Mouse (Mus musculus): Measurements from ENCODE around the gene Osbpl8. TPM values are rescaled to one million over a fixed set of nuclear protein-coding genes. Genes with fewer than 3 reads are reported as not detected.
"Not testable (repeated sequence)": the region's sequence is repeated elsewhere in the genome, so short reads cannot be mapped to it uniquely, and the experiment has no call there.

Gene Osbpl8
- polyA plus RNA-seq, 1 experiment from 2014 or later, result 13.7 TPM

- Histone ChIP-seq H3K27ac (no peak overlapping the region), H3K9me3 (no peaks in the 10 kb centered on the region), H3K4me3 (no peak overlapping the region), H3K4me2 (no peak overlapping the region), H3K36me3 (0 out of 2 replicates have a peak, but pooled peaks cover 7% of the 10 kb centered on the region), H3K27me3 (no peaks in the 10 kb centered on the region), H3K4me1 (no peaks in the 10 kb centered on the region), H3K9ac (no peak overlapping the region)
- WGBS, result 89% methylated on average over 2 of the region's 2 CpGs
- ATAC-seq (ENCODE audit: insufficient number of reproducible peaks, insufficient read depth, low FRiP score, low TSS enrichment, low read depth), result no peak
Observed at GRCm38 (mm10) chr10:111196191-111196590, 31.6 kb downstream of the Osbpl8 start.

DNA sequence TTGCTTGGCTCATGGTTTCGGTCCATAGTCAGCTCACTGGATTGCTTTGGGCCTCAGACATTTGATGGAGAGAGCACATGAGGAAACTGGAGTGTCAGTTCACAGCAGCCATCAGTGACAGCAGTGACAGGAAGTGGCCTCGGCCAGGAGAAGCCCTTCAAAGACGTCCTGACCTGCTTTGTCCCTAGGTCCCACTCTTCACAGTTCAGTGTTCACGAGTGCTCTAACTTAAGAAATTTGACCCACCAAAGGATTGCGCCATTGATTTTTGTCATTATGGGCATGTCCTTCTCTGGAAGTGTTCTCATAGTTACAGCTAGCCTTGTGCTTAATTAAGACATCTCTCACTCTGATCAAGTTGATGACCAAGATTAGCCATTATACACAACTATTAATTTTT lies 34.2 kb downstream of the Osbpl8 start:
- WGBS, result 72% methylated on average over 5 of the region's 5 CpGs
- H3K9ac ChIP-seq; H3K36me3 ChIP-seq; H3K4me2 ChIP-seq; H3K27ac ChIP-seq; H3K9me3 ChIP-seq; H3K27me3 ChIP-seq; H3K4me3 ChIP-seq; H3K4me1 ChIP-seq; ATAC-seq (ENCODE audit: insufficient number of reproducible peaks, insufficient read depth, low FRiP score, low TSS enrichment, low read depth): not testable (repeated sequence)

- Histone ChIP-seq H3K9me3 (no peaks in the 10 kb centered on the region), H3K27ac (no peak overlapping the region), H3K4me2 (no peak overlapping the region), H3K4me1 (no peaks in the 10 kb centered on the region), H3K36me3 (0 out of 2 replicates have a peak, but pooled peaks cover 7% of the 10 kb centered on the region), H3K9ac (no peak overlapping the region), H3K27me3 (no peaks in the 10 kb centered on the region), H3K4me3 (no peak overlapping the region)
- ATAC-seq (ENCODE audit: insufficient number of reproducible peaks, insufficient read depth, low FRiP score, low TSS enrichment, low read depth), result no peak
- WGBS, result 94% methylated on average over 7 of the region's 7 CpGs
Observed at GRCm38 (mm10) chr10:111201120-111201519, 36.6 kb downstream of the Osbpl8 start.

GRCm38 (mm10) chr10:111201666-111202065 lies 37.1 kb downstream of the Osbpl8 start:
- Histone ChIP-seq H3K9me3 (no peaks in the 10 kb centered on the region), H3K27ac (no peak overlapping the region), H3K4me3 (no peak overlapping the region), H3K4me2 (no peak overlapping the region), H3K4me1 (no peaks in the 10 kb centered on the region), H3K36me3 (0 out of 2 replicates have a peak, but pooled peaks cover 5% of the 10 kb centered on the region), H3K27me3 (no peaks in the 10 kb centered on the region), H3K9ac (no peak overlapping the region)
- 73% methylated on average over 4 of the region's 4 CpGs for WGBS
- ATAC-seq (ENCODE audit: insufficient number of reproducible peaks, insufficient read depth, low FRiP score, low TSS enrichment, low read depth), result no peak

DNA sequence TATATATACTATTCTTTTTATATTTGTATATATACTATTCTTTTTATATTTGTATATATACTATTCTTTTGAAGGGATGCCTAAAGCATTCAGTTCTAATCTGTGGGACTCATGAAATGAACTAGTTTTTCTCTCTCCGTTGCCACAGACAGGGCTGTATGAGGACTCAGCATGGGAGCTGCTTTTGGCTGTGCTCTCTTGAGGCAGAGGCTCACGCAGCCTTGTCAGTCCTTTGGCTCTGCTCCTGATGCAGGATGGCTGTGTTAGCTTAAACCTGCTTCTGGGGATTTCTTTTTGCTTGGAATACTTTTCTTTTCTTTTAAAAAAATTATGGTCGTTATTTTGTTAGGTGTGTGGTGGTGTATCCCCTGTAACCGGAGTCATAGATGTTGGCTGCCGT lies 39.5 kb downstream of the Osbpl8 start:
- no peak for ATAC-seq (ENCODE audit: insufficient number of reproducible peaks, insufficient read depth, low FRiP score, low TSS enrichment, low read depth)
- 85% methylated on average over 5 of the region's 5 CpGs for WGBS
- Histone ChIP-seq H3K4me3 (no peak overlapping the region), H3K4me1 (no peaks in the 10 kb centered on the region), H3K27me3 (no peaks in the 10 kb centered on the region), H3K9ac (no peak overlapping the region), H3K27ac (no peak overlapping the region), H3K36me3 (no peaks in the 10 kb centered on the region), H3K4me2 (no peak overlapping the region), H3K9me3 (no peaks in the 10 kb centered on the region)

DNA sequence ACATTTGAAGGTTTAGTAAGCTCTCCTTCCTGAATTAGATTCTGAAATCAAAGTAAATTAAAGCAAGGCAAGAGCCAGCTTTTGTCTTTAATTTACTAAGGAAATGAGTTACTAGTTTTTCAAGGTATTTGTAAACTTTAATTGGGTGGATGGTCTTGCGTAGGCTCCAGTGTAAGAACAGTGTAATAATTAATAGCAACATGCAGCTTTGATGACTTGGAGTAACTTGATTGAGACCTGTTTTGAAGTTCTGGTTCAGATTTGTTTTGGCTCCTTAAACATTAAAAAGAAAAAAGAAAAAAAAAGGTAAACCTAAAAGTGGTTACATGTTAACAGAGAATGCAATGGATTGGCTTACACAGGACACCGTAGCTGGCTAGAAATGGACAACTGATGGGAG lies 40.9 kb downstream of the Osbpl8 start:
- Histone ChIP-seq H3K27me3 (no peaks in the 10 kb centered on the region), H3K4me2 (no peak overlapping the region), H3K4me3 (no peak overlapping the region), H3K4me1 (no peaks in the 10 kb centered on the region), H3K9me3 (no peaks in the 10 kb centered on the region), H3K27ac (no peak overlapping the region), H3K36me3 (no peaks in the 10 kb centered on the region), H3K9ac (no peak overlapping the region)
- 76% methylated on average over 2 of the region's 2 CpGs for WGBS
- no peak for ATAC-seq (ENCODE audit: insufficient number of reproducible peaks, insufficient read depth, low FRiP score, low TSS enrichment, low read depth)

DNA sequence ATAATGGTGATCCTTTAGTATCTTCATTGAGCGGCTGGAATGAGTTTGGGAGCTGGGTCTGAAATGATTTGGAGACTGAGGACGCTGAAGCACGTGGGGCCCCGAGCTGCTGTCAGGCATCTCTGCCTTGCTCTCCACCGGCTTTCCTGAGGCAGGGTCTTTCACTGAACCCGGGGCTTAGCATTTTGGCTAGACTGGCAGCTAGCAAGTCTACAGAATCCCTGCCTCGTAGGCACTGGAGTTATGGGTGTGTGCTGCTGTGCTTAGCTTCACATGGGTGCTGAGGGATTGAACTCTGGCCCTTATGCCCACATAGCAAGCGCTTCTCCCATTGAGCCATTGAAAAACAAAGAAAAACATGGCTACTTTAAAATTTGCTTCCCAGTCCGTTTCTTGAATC lies 42.8 kb downstream of the Osbpl8 start:
- Histone ChIP-seq H3K27ac (no peak overlapping the region), H3K36me3 (no peaks in the 10 kb centered on the region), H3K27me3 (no peaks in the 10 kb centered on the region), H3K4me3 (no peak overlapping the region), H3K9me3 (no peaks in the 10 kb centered on the region), H3K9ac (no peak overlapping the region), H3K4me1 (no peaks in the 10 kb centered on the region), H3K4me2 (no peak overlapping the region)
- 75% methylated on average over 9 of the region's 9 CpGs for WGBS
- ATAC-seq (ENCODE audit: insufficient number of reproducible peaks, insufficient read depth, low FRiP score, low TSS enrichment, low read depth), result no peak

DNA sequence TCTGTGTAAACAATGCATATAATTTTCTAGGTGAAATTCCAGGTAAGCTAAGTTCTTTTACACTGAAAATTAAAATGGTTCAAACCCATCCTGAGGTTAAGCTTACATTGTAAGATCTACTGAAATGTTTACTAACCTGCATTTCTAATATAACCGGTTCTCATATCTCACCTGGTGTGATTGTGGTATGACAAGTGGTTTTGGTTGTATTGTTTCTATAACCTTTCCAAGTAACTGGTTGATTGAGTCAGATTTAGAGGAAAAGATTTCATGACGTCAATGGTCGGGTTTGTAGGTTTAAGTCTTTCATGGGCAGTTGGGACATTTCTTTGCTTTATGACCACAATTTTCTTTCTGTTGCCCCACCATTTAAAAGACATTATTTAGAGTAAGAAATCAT lies 49.5 kb downstream of the Osbpl8 start:
- Histone ChIP-seq H3K36me3 (no peaks in the 10 kb centered on the region), H3K4me3 (no peak overlapping the region), H3K4me2 (no peak overlapping the region), H3K27me3 (no peaks in the 10 kb centered on the region), H3K4me1 (no peaks in the 10 kb centered on the region), H3K9me3 (no peaks in the 10 kb centered on the region), H3K9ac (no peak overlapping the region), H3K27ac (no peak overlapping the region)
- ATAC-seq (ENCODE audit: insufficient number of reproducible peaks, insufficient read depth, low FRiP score, low TSS enrichment, low read depth), result no peak
- 92% methylated on average over 3 of the region's 3 CpGs for WGBS

DNA sequence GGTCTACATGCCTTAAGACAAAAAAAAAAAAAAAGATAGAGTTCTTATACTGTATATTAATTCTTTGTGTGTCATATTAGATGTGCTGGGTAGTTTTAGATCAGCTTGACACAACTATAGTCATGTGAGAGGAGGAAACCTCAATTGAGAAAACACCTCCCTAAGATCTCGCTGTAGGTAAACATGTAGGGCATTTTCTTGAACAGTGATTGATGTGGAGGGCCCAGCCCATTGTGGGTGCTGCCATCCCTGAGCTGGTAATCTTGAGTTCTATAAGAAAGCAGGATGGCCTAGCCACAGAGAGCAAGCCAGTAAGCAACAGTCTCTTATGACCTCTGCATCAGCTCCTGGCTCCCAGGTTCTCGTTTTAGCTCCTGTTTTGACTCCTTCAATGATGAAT lies 50.1 kb downstream of the Osbpl8 start:
- Histone ChIP-seq H3K4me3 (no peak overlapping the region), H3K27me3 (no peaks in the 10 kb centered on the region), H3K9ac (no peak overlapping the region), H3K4me1 (no peaks in the 10 kb centered on the region), H3K36me3 (no peaks in the 10 kb centered on the region), H3K9me3 (no peaks in the 10 kb centered on the region), H3K27ac (no peak overlapping the region), H3K4me2 (no peak overlapping the region)
- ATAC-seq (ENCODE audit: insufficient number of reproducible peaks, insufficient read depth, low FRiP score, low TSS enrichment, low read depth), result no peak
- WGBS, result 81% methylated on average over 2 of the region's 2 CpGs

DNA sequence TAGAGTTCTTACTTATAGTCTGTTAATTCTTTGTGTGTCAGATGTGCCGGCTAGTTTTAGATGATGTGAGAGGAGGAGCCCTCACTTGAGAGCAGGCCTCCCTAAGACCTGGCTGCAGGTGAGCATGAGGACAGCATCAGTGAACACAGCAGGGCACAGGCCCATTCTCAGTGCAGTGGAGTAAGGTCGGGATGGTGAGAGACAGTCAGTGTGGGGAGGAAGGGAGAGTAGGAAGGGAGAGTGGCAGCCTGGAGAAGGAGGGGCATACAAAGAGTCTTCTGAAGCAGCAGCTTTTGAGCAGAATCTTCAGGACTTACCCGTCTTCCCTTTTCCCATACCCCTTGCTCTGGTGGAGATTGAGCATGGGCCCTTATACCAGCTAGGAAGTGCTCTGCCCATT lies 51.0 kb downstream of the Osbpl8 start:
- no peak overlapping the region for H3K27ac ChIP-seq
- H3K9ac ChIP-seq, result no peak overlapping the region
- ATAC-seq (ENCODE audit: insufficient number of reproducible peaks, insufficient read depth, low FRiP score, low TSS enrichment, low read depth), result no peak
- H3K9me3 ChIP-seq, result no peaks in the 10 kb centered on the region
- H3K27me3 ChIP-seq, result no peaks in the 10 kb centered on the region
- H3K4me2 ChIP-seq, result no peak overlapping the region
- H3K4me1 ChIP-seq, result no peaks in the 10 kb centered on the region
- no peaks in the 10 kb centered on the region for H3K36me3 ChIP-seq
- H3K4me3 ChIP-seq, result no peak overlapping the region
- 67% methylated on average over 3 of the region's 3 CpGs for WGBS

DNA sequence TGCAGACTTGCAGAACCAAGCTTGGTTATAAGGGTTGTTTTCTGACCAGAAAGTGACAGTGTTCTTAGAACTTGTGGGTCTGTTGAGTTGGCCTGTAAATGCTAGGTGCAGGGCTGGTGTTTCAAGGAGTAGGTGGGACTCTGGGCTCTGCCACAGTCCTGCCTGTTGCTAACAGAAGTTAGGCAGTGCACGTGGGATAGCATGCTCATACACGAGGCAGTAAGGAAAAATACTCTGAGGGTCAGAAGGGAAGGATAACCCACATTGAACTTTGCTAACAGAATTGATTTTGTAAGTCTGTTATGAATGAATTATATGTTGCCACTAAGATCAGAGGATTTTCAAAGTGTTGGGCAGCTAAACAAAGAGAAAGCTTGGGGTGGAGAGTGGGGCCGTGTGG lies 51.6 kb downstream of the Osbpl8 start:
- Histone ChIP-seq H3K4me3 (no peak overlapping the region), H3K27me3 (no peaks in the 10 kb centered on the region), H3K36me3 (no peaks in the 10 kb centered on the region), H3K9me3 (no peaks in the 10 kb centered on the region), H3K9ac (no peak overlapping the region), H3K4me2 (no peak overlapping the region), H3K4me1 (no peaks in the 10 kb centered on the region), H3K27ac (no peak overlapping the region)
- 79% methylated on average over 3 of the region's 3 CpGs for WGBS
- ATAC-seq (ENCODE audit: insufficient number of reproducible peaks, insufficient read depth, low FRiP score, low TSS enrichment, low read depth), result no peak

- H3K9me3 ChIP-seq, result no peaks in the 10 kb centered on the region
- H3K27ac ChIP-seq, result no peak overlapping the region
- no peaks in the 10 kb centered on the region for H3K4me1 ChIP-seq
- no peak overlapping the region for H3K4me3 ChIP-seq
- H3K27me3 ChIP-seq, result no peaks in the 10 kb centered on the region
- no peak overlapping the region for H3K9ac ChIP-seq
- no peaks in the 10 kb centered on the region for H3K36me3 ChIP-seq
- H3K4me2 ChIP-seq, result no peak overlapping the region
- WGBS, result 74% methylated on average over 6 of the region's 6 CpGs
- ATAC-seq (ENCODE audit: insufficient number of reproducible peaks, insufficient read depth, low FRiP score, low TSS enrichment, low read depth), result no peak
Observed at GRCm38 (mm10) chr10:111222535-111222934, 58.0 kb downstream of the Osbpl8 start.
